Mouse (Mus musculus) kidney, adult 8-10 months (tissue): Measurements from ENCODE around the gene Spag9.

Experiments used
- DNase-seq, 2 experiments: peaks; one replicate each; pipeline ENCODE4 v3.0.0; 2022

The Spag9 gene

GRCm38 (mm10) chr11:94159066-94159880, 163.4 kb downstream of the Spag9 start:
- peak; percentile 63 to 73 for DNase-seq

GRCm38 (mm10) chr11:94159911-94160415, 164.1 kb downstream of the Spag9 start:
- DNase-seq, result no peak

- peak; percentile 91 to 96 for DNase-seq
Observed at GRCm38 (mm10) chr11:94160443-94161266, 164.8 kb downstream of the Spag9 start.

- peak; percentile 88 to 89 for DNase-seq
Observed at GRCm38 (mm10) chr11:94161267-94161646, 165.4 kb downstream of the Spag9 start.

GRCm38 (mm10) chr11:94161867-94162581, 166.1 kb downstream of the Spag9 start:
- peak; percentile 78 to 80 for DNase-seq

GRCm38 (mm10) chr11:94163005-94163767, 167.3 kb downstream of the Spag9 start:
- no peak for DNase-seq

GRCm38 (mm10) chr11:94165745-94166144, 169.9 kb downstream of the Spag9 start:
- peak; percentile 74 to 83 for DNase-seq

GRCm38 (mm10) chr11:94168238-94168637, 172.3 kb downstream of the Spag9 start:
- no peak for DNase-seq

GRCm38 (mm10) chr11:94169596-94169995, 173.7 kb downstream of the Spag9 start:
- DNase-seq, result no peak

GRCm38 (mm10) chr11:94171691-94172090, 175.8 kb downstream of the Spag9 start:
- DNase-seq, result no peak

- DNase-seq, result peak; percentile 59 to 74
Observed at GRCm38 (mm10) chr11:94172186-94172585, 176.3 kb downstream of the Spag9 start.

- no peak for DNase-seq
Observed at GRCm38 (mm10) chr11:94173726-94174146, 177.8 kb downstream of the Spag9 start.

- no peak for DNase-seq
Observed at GRCm38 (mm10) chr11:94175288-94175687, 179.4 kb downstream of the Spag9 start.
